Mouse (Mus musculus) cortical plate, adult 2 months (tissue): ENCODE data around the gene Tmem181a. TPM values are rescaled to one million over a fixed set of nuclear protein-coding genes. Genes with fewer than 3 reads are reported as not detected.
"Not testable (repeated sequence)": the region's sequence is repeated elsewhere in the genome, so short reads cannot be mapped to it uniquely, and the experiment has no call there.

ENCODE experiments used
- H3K27ac ChIP-seq: fragments of 200-500 bp; 2 replicates; pipeline ENCODE4 v1.5.1; 2012; ENCODE audit warnings: low read length, control low read depth, inconsistent platforms; ENCODE audit not compliant: insufficient read depth
- H3K4me1 ChIP-seq: fragments of 200-500 bp; 2 replicates; pipeline ENCODE4 v1.6.1; 2011; ENCODE audit warnings: low read length; ENCODE audit not compliant: control insufficient read depth, insufficient read depth
- H3K4me3 ChIP-seq: fragments of 200-500 bp; 2 replicates; pipeline ENCODE4 v1.5.1; 2011; ENCODE audit warnings: mild to moderate bottlenecking, low read length, control low read depth; ENCODE audit not compliant: insufficient read depth
- polyA plus RNA-seq: library from polyadenylated mRNA; depleted of rRNA; stranded (reverse); fragments of >200 nt; gene quantifications from 2 replicates; pipeline ENCODE4 v1.2.3, GENCODE M21; 2012

Gene Tmem181a
- polyA plus RNA-seq, 1 experiment: 67.3 TPM

DNA sequence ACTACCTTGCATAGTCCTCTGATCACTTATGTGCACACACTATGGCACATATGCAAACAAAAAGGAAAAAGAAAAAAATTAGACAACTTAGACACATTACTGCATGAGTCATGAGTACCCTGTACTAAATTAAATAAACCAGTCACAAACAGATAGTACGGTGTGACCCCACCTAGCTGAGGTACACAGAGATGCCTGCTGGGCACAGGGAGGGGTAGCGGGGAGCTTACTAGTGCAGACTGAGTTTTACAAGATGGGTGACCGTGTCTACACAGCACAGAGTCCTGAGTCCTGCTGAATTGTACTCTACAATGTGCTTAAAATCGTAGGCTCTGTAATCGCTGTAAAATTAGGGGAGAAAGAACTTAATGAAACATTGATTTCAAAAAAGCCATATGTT is 29.5 kb downstream of the Tmem181a start:
- not testable (repeated sequence) for H3K4me3 ChIP-seq, H3K4me1 ChIP-seq

DNA sequence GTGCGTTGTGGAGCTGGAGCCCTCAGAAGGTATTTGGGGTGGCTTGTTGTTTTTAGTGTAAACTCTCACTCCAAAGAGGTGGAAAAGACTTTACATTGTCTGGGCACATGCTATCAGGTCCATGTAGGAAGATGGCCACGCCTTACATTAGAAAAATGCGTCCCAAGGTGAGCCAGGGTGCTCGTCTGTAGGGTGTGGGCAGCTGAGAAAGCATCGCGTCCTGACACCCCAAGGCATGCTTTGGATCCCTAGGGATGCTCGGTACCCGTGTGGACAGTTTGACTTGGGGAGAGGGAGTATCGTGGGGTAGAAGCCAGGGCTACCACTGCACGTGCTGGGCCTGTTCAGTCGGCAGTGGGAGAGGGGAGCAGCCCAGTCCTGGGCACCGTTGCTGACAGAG is 32.4 kb downstream of the Tmem181a start:
- not testable (repeated sequence) for H3K4me3 ChIP-seq

More for the DNA sequence above, 29.5 kb downstream of the Tmem181a start:
- H3K27ac ChIP-seq: not testable (repeated sequence)

DNA sequence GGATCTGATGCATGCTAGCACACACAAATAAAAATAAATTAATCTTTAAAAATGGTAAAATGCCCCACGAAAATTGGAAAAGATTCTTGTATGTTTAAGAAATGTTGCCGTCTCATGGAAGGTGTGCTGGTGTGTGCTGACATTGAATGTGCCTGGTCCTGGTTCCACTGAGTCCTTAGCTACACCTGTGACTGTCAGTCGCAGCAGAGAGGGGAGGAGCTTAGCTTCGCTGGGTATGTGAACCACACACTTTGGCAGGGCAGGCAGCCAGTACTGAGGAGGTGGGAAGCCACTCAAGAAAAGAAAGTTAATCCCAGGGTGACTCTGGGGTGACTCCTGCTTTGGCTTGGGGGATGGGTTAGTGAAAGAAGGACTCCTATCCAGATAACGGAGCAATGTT is 37.2 kb downstream of the Tmem181a start:
- not testable (repeated sequence) for H3K4me1 ChIP-seq, H3K4me3 ChIP-seq

More for the DNA sequence above, 32.4 kb downstream of the Tmem181a start:
- not testable (repeated sequence) for H3K4me1 ChIP-seq, H3K27ac ChIP-seq

GRCm38 (mm10) chr17:6297060-6297795 is 40.6 kb downstream of the Tmem181a start:
- not testable (repeated sequence) for H3K27ac ChIP-seq, H3K4me1 ChIP-seq, H3K4me3 ChIP-seq

More for the DNA sequence above, 37.2 kb downstream of the Tmem181a start:
- not testable (repeated sequence) for H3K27ac ChIP-seq

GRCm38 (mm10) chr17:6300190-6300863 is 43.7 kb downstream of the Tmem181a start:
- not testable (repeated sequence) for H3K27ac ChIP-seq

GRCm38 (mm10) chr17:6304891-6305290 is 48.2 kb downstream of the Tmem181a start:
- not testable (repeated sequence) for H3K4me3 ChIP-seq, H3K27ac ChIP-seq, H3K4me1 ChIP-seq

More at GRCm38 (mm10) chr17:6300190-6300863, 43.7 kb downstream of the Tmem181a start:
- not testable (repeated sequence) for H3K4me1 ChIP-seq, H3K4me3 ChIP-seq

DNA sequence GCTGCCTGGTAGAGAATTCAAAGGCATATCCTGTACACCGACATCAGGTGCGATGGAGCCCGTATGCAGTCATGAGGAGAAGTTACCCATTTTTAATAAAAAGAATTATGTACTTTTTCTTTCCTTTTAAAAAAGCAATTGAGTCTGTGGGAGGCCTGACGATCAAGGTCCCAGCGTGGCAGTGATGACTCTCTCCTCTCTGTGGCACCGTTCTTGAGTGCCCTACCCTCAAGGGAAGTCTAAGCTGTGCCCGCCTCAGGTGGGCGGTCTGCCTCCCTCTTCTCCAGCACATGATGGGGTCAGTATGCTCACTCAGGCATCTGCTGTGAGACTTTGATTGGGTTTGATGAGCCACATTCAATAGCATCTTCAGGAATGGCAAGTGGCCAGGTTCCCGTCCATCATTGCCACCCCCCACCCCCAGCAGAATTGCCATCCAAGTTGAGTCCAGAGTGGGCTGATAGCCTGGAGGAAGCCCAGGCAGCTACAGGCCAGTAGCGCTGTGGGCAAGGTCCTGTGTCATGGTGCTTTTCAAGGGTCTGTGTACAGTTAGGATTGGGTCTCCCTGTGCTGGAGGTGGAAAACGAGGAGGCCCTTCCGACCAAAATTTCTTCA is 49.1 kb downstream of the Tmem181a start:
- not testable (repeated sequence) for H3K4me3 ChIP-seq, H3K27ac ChIP-seq, H3K4me1 ChIP-seq

DNA sequence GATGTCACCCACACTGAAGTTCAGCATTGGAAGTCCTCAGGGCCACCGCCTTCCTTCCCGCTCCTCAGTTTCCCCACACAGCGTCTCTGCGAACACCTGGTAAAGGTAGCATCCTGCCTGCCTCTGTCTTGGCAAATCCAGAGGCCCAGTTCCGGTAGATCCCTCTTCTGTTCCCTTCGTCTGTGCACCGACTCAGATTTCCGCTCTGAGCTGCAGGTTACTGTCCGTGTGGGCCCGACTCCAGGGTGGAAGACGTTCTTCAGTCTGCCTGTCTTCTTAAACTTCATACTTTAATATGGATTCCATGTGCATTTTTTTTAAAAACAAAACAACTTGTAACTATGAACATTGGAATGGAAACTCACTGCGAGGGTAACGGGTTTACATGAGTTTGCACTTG is 49.8 kb downstream of the Tmem181a start:
- not testable (repeated sequence) for H3K27ac ChIP-seq, H3K4me3 ChIP-seq, H3K4me1 ChIP-seq

GRCm38 (mm10) chr17:6311716-6312115 is 55.1 kb downstream of the Tmem181a start:
- not testable (repeated sequence) for H3K27ac ChIP-seq, H3K4me3 ChIP-seq

DNA sequence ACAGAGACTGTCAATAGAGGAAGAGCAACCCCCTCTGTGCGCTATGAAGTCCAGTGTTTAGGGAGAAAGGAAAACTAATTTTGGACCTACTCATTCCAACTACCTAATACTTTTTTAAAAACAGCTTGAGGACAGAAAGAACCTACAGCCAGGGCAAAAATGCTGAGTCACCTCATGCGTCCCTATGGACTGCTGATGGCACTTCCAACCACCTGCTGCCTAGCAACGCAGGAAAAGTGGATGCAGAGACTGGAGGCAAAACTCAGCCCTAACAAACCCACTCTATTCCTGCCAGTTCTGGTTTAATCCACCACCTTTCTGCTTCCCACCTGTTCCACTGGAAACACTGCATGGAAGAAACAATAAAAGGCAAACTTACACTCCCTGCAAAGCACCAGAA is 56.1 kb downstream of the Tmem181a start:
- H3K4me1 ChIP-seq, H3K27ac ChIP-seq, H3K4me3 ChIP-seq: not testable (repeated sequence)

More at GRCm38 (mm10) chr17:6311716-6312115, 55.1 kb downstream of the Tmem181a start:
- H3K4me1 ChIP-seq: not testable (repeated sequence)

DNA sequence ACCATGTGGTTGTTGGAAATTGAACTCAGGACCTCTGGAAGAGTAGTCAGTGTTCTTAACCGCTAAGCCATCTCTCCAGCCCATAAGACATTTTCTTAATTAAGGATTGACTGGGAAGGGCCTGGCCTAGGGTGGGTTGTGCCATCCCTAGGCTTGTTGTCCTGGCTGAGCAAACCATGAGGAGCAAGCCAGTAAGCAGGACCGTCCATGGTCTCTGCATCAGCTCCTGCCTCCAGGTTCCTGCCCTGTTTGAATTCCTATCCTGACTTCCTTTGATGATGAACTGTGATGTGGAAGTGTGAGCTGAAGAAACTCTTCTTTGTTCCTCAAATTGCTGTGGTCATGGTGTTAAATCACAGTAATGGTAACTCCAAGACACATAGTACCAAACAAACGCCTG is 57.8 kb downstream of the Tmem181a start:
- not testable (repeated sequence) for H3K27ac ChIP-seq, H3K4me1 ChIP-seq, H3K4me3 ChIP-seq

- H3K4me1 ChIP-seq, H3K4me3 ChIP-seq, H3K27ac ChIP-seq: not testable (repeated sequence)
These were observed 59.0 kb downstream of the Tmem181a start for GRCm38 (mm10) chr17:6315706-6316105.

DNA sequence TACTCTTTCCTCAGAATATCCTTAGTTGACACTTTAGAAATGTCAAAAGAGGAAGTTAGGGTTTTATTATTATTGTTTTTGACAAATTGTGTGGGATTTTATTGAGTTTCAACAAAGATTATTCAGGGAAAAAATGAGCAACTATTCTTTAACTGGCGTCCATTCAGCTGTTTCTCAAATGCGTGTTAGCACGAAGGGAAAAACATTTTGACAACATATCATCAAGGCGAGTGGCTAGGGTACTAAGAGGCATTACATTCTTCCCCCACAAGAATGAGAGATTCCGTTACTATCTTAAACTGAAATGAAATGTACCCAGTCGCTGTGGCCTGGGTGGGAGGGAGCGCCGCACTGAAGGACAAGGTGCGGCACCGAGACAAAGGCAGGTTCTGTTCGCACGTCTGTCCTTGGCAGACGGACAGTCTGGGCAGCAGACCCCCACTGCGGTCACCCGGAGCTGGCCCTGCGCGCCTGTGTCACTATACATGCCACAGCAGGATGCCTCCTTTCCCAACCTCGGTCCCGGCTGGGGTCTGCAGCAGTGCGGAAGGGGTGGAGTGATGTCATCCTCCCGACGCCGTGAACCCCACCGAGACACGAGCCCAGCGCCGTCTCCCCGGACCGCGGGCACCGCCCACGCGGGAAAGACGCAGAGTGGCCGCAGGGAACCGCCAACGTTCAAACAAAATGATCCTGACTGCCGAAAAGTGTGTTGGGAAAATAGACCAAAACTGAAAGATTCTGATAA is 59.9 kb downstream of the Tmem181a start:
- not testable (repeated sequence) for H3K27ac ChIP-seq, H3K4me1 ChIP-seq
- peak overlapping the region; percentile 34; the same call in 1 of the 2 replicates for H3K4me3 ChIP-seq

DNA sequence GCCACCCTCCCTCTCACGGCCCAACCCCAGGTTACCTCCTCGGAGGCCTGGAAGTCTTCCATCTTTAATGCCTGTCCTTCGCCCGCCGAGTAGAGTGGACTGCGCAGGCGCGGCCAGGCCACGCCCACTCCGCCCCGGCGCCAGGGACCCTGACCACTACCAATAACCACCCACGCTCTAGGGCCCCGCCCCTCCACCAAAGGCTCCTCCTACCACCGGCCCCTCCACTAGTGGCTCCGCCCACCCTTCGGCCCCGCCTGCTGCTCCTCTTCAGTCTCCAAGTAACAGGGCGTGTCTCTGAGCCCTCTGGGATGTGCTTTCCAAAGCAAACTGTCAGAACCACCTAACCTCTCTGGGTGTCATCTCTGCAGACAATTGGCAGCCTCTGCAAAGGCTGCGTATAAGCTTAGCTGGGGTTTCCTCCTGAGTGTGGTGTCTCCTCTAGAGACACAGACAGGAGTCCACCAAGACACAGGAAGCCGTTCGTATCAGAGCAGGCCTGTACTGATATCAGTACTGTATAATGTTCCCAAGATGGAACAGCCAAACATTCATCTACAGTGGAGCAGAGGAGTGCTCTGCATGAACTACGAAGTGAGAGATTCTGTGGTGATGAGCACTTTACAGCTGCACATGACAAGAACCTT is 60.8 kb downstream of the Tmem181a start, which contains the start of gene Dynlt1a:
Dynlt1a (minus strand) TSS at position 162 of the 647 bp plus-strand sequence.
- H3K4me3 ChIP-seq: peak within 1 kb of the TSS; percentile 34; the same call in 1 of the 2 replicates

More for the DNA sequence above, 60.8 kb downstream of the Tmem181a start, which contains the start of gene Dynlt1a:
- not testable (repeated sequence) for H3K27ac ChIP-seq, H3K4me1 ChIP-seq
